Mouse (Mus musculus): ENCODE measurements at regions not wholly inside any gene's neighbourhood (a gene's known extent, or its start where the extent isn't known, plus 50 kb on each side); places are given as distances from the start of the nearest gene placed in this dataset.

GRCm38 (mm10) chr12:9271484-9271883, 241.7 kb downstream of the Ttc32 start:
- no peak for DNase-seq

GRCm38 (mm10) chr12:9274181-9274580, 244.4 kb downstream of the Ttc32 start:
- no peak for DNase-seq

GRCm38 (mm10) chr12:9275697-9276096, 245.9 kb downstream of the Ttc32 start:
- DNase-seq = no peak

GRCm38 (mm10) chr12:9278735-9279134, 248.9 kb downstream of the Ttc32 start:
- DNase-seq = no peak

GRCm38 (mm10) chr12:9279893-9280605, 250.3 kb downstream of the Ttc32 start:
- DNase-seq = no peak

- DNase-seq = no peak
Measured at GRCm38 (mm10) chr12:9287271-9287670, 257.5 kb downstream of the Ttc32 start.

- DNase-seq = no peak
Measured at GRCm38 (mm10) chr12:9292656-9293055, 262.9 kb downstream of the Ttc32 start.

- DNase-seq = no peak
Measured at GRCm38 (mm10) chr12:9295211-9295610, 265.4 kb downstream of the Ttc32 start.

- no peak for DNase-seq
Measured at GRCm38 (mm10) chr12:9298848-9299655, 269.3 kb downstream of the Ttc32 start.

- peak; percentile 84 to 85 for DNase-seq
Measured at GRCm38 (mm10) chr12:9304146-9304545, 265.8 kb upstream of the Osr1 start.

GRCm38 (mm10) chr12:9337891-9338672, 231.8 kb upstream of the Osr1 start:
- DNase-seq = no peak

- no peak for DNase-seq
Measured at GRCm38 (mm10) chr12:9338801-9339231, 231.1 kb upstream of the Osr1 start.

GRCm38 (mm10) chr12:9340769-9341168, 229.1 kb upstream of the Osr1 start:
- no peak for DNase-seq

- DNase-seq = no peak
Measured at GRCm38 (mm10) chr12:9345359-9345758, 224.6 kb upstream of the Osr1 start.

- no peak for DNase-seq
Measured at GRCm38 (mm10) chr12:9355512-9355911, 214.4 kb upstream of the Osr1 start.

GRCm38 (mm10) chr12:9357856-9358255, 212.1 kb upstream of the Osr1 start:
- no peak for DNase-seq

- DNase-seq = peak; percentile 5 to 15
Measured at GRCm38 (mm10) chr12:9358872-9359271, 211.0 kb upstream of the Osr1 start.

GRCm38 (mm10) chr12:9365931-9366330, 204.0 kb upstream of the Osr1 start:
- DNase-seq = no peak

- peak; percentile 16 to 28 for DNase-seq
Measured at GRCm38 (mm10) chr12:9368682-9369081, 201.2 kb upstream of the Osr1 start.

- DNase-seq = no peak
Measured at GRCm38 (mm10) chr12:9401956-9402355, 168.0 kb upstream of the Osr1 start.

GRCm38 (mm10) chr12:9404981-9405380, 164.9 kb upstream of the Osr1 start:
- DNase-seq = no peak

GRCm38 (mm10) chr12:9419311-9419710, 150.6 kb upstream of the Osr1 start:
- no peak for DNase-seq

- DNase-seq = no peak
Measured at GRCm38 (mm10) chr12:9430656-9431055, 139.3 kb upstream of the Osr1 start.
